Mouse (Mus musculus) heart, adult 2 months (tissue): ENCODE measurements around the gene Kdm6b.

Experiments
- CTCF ChIP-seq: fragments of 200-600 bp; IDR thresholded peaks from 2 replicates; pipeline ENCODE4 v1.8.1; 2022; ENCODE audit warnings: antibody characterized with exemption, mild to moderate bottlenecking, moderate library complexity
- EP300 ChIP-seq: fragments of 200-500 bp; IDR thresholded peaks from 2 replicates; pipeline ENCODE4 v1.6.1; 2011; ENCODE audit warnings: low read depth, low read length, control low read depth; ENCODE audit not compliant: insufficient read depth
- POLR2A ChIP-seq: fragments of 200-500 bp; IDR thresholded peaks from 2 replicates; pipeline ENCODE4 v1.6.1; 2011; ENCODE audit warnings: mild to moderate bottlenecking, low read depth, low read length, control low read depth; ENCODE audit not compliant: insufficient read depth

- TF ChIP-seq CTCF (no peak), POLR2A (no peak), EP300 (no peak)
Observed at GRCm38 (mm10) chr11:69379600-69379999, 33.9 kb downstream of the Kdm6b start.
